Mouse (Mus musculus) thymus, adult 18-20 months (tissue): Measurements from ENCODE around the gene Abcd1.

Source experiments
- DNase-seq, 2 experiments: peaks; one replicate each; pipeline ENCODE4 v3.0.0; 2022; ENCODE audit warnings: mixed read lengths in 2 of 2

Abcd1 gene

DNA sequence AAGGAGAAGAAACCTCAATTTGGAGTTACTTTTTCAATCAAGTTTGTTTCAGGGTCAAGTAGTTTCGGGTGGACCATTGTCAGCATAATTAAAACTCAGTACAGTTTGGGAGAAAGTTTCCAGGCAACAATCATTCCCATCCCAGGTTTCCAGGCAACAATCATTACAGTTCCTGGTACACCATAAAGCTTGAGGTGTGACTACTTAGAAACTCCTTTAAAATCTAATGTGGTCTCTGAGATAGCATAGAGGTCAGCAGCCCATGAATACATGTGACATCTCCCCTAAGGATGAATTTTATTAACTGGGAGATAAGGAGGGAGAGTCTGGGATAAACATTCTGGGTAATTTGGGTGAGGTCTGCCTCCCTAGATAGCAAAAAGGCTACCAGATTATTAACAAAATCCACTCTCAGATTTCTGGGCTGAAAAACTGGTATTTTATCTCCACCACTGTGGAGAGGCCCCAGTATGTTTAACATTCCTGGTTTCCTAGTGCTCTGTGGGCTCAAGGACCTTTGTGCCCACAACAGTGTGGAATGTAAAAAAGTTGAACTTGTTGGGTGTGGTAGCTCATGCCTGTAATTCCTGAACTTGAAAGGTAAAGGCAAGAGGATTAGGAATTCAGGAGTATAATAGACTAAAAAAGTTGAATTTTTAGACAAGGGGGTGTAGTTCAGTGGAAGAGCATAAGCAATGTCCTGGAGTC is 28.5 kb downstream of the Abcd1 start:
- DNase-seq, result no peak

DNA sequence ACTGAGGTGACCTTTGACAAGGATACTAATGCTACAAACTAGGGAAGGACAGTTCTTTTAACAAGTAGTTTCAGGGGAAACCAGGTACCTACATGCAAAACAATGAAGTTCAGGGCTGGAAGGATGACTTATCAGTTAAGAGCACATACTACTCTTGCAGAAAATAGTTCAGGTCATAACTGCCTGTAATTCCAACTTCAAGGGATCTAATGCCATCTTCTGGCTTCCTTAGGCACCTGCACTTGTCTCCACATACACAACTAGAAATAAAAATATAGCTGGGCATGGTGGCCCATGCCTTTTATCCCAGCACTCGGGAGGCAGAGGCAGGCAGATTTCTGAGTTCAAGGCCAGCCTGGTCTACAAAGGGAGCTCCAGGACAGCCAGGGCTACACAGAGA is 32.6 kb downstream of the Abcd1 start:
- no peak for DNase-seq

DNA sequence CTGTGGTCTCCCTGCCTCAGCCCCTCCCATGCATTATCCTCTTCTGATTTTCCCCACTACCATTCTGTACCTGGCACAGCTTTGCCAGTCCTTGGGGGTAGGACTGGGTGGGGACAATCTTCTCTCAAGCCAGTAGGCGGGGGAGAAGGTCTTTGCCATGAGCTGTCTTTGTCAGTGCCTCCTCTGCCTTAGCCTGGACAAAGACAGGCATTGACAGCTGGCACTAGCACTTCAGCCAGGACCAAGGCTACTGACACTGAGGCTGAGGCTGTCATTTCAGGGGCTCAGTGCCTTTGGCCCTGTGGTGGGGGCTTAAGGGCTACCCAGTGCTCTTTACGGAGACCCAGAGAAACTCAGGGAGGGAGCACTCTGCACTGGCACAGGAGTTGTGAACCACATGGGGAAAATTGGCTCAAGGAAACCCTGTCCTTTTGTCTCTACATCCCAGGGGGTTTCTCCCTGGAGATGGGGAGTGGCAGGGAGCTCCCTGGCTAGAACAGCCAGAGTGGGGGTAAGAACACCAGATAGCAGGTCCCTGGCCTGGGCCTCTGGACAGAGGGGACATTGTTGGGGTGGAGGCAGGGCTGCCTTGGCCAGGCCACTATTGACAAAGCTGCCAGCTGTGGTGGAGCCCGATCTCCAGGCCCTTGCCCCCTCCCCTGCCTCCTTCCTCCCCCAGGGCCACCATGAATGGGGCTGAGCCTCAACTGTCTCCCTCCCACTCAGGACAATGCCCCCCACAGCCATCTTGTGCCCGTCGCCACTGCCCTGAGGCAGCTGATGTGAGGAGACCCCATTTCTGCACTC is 40.1 kb downstream of the Abcd1 start, which contains the start of gene Plxnb3:
Gene Plxnb3 (plus strand): TSS at position 757 of the 807 bp plus-strand sequence.
- DNase-seq, result no peak

DNA sequence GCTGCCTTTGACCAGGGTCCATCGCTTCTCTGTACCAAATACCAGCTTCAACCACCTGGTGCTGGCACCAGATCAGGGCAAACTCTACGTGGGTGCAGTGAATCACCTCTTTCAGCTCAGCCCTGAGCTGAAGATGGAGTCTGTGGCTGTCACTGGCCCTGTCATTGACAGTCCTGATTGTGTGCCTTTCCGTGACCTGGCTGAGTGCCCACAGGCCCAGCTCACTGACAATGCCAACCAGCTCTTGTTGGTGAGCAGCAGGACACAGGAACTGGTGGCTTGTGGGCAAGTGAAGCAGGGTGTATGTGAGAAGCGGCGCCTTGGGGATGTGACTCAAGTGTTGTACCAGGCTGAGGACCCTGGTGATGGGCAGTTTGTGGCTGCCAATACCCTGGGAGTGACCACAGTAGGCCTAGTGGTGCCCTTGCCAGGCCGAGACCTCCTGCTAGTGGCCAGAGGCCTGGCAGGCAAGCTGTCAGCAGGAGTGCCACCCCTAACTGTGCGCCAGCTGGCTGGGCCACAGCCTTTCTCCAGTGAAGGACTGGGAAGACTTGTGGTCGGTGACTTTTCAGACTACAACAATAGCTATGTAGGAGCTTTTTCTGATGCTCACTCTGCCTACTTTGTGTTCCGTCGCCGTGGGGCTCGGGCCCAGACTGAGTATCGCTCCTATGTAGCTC is 42.4 kb downstream of the Abcd1 start:
- DNase-seq, result no peak

GRCm38 (mm10) chrX:73765311-73765710 is 48.9 kb downstream of the Abcd1 start:
- DNase-seq, result no peak

- no peak for DNase-seq
Observed at GRCm38 (mm10) chrX:73767267-73767666, 50.9 kb downstream of the Abcd1 start.

DNA sequence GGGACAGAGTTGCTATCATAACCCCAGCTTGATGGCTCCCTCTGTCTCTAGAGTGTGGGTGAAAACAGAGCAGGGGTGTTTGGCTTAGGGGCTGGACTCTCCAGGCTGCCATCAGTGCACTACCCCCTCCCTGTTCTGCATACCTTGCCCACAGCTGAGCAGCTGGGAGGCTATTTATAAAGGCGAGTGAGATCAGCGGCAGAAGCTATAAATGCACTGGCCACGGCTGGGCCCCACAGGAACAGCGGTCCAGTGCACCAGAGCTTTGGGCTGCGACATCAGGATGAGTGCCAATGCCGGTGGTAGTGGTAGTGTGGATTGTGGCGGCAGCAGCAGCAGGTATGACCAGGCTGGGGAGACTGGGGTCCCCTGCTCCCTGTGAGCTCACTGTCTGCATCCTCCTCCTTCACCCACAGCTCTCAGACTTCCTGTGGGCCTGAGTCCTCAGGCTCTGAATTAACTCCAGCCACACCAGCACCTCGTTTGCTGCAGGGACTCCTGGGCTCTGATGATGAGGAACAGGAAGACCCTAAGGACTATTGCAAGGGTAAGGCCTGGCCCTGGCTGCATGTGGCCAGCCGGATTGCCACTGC is 57.9 kb downstream of the Abcd1 start, which contains the start of gene Srpk3:
Gene Srpk3 (plus strand): TSS at position 238 of the 593 bp plus-strand sequence.
- DNase-seq, result no peak

- DNase-seq, result no peak
Observed at GRCm38 (mm10) chrX:73774802-73775483, 58.5 kb downstream of the Abcd1 start.

DNA sequence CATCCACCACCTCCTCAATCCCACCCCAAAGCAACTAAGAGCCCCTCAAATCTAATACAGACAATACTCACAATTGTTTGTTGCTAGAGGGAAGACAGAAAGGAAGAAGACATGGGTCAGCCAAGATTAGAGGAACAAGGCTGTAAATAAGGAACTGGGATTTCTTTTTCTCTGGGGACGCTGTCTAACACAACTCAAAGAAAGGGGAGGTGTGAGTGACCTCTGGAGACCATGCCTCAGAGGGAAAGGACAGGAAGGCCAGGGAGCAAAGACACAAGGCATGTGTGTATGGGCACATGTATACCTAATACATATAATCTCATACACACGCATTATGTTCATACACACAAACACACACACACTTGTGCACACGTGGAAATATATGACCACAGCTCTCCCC is 65.8 kb downstream of the Abcd1 start:
- DNase-seq, result no peak

DNA sequence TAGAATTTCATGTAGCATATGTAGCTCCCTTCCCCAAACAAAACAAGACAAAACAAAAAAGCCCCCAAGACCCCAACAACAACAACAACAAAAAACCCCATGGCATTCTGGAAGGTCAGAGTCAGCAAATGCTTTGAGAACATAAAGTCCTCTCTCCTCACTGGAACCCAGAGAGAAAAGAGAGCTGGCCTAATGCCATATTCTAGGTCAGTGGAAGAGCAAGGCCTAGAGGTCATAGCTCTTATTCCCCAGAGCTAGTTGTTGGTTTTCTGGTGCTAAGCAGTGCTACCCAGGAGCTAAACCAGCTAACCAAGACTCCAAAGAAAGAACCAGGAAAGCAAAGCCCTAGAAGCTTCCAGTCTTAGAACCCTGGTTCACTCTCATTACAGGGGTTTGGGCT is 69.3 kb downstream of the Abcd1 start:
- DNase-seq, result no peak

- peak; percentile 87 to 93 for DNase-seq
Observed at GRCm38 (mm10) chrX:73786364-73787224, 70.2 kb downstream of the Abcd1 start, which contains the start of the genes Idh3g and Ssr4. Idh3g (minus strand) TSS chrX:73786897. Ssr4 (plus strand) TSS chrX:73787028.

- DNase-seq, result no peak
Observed at GRCm38 (mm10) chrX:73787225-73787558, 70.8 kb downstream of the Abcd1 start.
